Mouse (Mus musculus) layer of hippocampus, postnatal 10 days (tissue): ENCODE measurements at regions not wholly inside any gene's neighbourhood (a gene's known extent, or its start where the extent isn't known, plus 50 kb on each side); places are given as distances from the start of the nearest gene placed in this dataset.
A peak's percentile ranks its signal among the peaks of the same experiment; 100 is the strongest.

Source experiments
- DNase-seq, 2 experiments: peaks; one replicate each; pipeline ENCODE4 v3.0.0; 2021; ENCODE audit warnings: low spot score in 2 of 2

DNA sequence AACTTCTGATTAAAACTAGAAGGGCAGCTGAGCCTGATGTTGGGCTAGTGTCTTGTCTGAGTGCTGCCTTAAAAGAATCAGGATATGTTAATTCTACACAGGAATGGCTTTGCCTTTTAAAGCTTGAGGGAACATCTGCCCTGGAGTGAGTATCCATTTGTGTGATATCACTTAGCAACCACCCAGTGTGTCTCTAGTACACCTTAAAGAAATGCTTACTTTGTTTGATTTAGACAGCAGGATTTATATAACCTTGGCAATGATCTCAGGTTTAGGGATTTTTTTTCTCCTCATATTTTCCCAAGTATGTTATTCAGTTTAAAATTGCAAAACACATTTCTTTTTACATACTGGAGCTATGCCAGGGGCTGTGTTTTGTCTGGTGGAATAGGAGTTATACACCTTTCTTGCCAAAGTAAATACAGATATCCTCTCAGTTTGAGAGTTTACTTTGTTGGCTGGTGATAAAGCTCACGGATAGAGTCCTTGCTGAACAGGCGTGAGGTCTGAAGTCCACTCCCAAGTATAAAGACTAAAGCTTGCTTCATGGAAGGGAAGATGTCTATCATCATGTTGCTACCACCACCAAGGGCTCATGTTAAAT, 206.6 kb downstream of the Rsl24d1 start:
- DNase-seq = no peak

DNA sequence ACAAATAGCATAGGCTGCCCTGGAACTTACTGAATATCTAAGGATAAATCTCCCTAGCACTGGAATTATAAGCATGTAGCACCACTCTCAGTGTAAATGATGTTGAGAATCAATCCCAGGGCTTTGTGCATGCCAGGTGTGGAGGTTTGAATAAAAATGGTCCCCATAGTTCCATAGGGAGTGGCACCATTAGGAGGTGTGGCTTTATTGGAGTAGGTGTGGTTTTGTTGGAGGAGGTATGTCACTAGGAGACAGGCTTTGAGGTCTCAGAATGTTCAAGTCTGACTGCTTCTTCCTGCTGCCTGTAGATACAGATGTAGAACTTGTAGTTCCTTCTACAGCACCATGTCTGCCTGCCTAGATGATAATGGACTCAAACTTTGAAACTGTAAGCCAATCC, 217.8 kb downstream of the Rsl24d1 start:
- DNase-seq = no peak

- DNase-seq = no peak
Measured at GRCm38 (mm10) chr9:73336039-73336438, 222.8 kb downstream of the Rsl24d1 start.

- no peak for DNase-seq
Measured at GRCm38 (mm10) chr9:73337045-73337740, 224.0 kb downstream of the Rsl24d1 start.

GRCm38 (mm10) chr9:73355876-73356275, 242.7 kb downstream of the Rsl24d1 start:
- no peak for DNase-seq

DNA sequence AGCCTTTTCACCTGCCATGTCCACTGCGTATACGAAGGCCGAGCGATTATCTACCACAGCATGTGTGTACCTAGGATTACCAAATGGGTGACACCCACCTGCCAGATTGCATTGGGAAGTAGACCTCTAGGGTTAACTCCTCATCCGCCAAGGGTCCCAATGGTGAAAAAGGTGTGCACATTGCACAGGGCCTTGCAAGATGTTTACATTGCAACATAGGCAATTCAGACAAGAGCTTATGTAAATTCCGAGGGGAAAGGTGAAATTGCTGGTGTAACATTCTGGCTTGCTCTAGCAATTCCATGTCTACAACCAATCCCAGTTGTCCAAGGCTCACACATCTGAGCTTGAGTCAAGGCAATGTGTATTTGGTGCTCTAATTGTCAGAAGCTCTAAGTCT, 245.7 kb downstream of the Rsl24d1 start:
- DNase-seq = no peak

GRCm38 (mm10) chr9:73380768-73381167, 267.5 kb downstream of the Rsl24d1 start:
- no peak for DNase-seq

DNA sequence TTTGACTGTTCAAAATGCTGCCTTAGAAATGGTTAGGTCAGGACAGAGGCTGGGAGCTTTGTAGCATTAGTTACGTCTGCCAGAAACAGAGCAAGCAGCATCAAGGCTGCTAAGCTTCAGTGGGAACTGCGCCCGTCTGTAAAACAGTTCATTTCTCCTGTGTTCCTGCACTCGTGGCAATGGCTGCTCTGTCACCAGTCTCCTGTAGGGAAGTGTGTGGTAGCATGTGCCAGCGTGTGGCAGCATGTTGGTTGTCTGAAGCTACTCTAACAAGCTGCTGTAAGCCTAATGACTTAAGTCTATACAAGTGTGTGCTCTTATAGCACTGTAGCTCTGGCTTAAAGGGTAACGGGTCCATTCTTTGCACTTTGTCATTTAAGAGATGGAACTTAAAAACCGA, 278.8 kb downstream of the Rsl24d1 start:
- DNase-seq = peak in 1 of 2 experiments; percentile 26

DNA sequence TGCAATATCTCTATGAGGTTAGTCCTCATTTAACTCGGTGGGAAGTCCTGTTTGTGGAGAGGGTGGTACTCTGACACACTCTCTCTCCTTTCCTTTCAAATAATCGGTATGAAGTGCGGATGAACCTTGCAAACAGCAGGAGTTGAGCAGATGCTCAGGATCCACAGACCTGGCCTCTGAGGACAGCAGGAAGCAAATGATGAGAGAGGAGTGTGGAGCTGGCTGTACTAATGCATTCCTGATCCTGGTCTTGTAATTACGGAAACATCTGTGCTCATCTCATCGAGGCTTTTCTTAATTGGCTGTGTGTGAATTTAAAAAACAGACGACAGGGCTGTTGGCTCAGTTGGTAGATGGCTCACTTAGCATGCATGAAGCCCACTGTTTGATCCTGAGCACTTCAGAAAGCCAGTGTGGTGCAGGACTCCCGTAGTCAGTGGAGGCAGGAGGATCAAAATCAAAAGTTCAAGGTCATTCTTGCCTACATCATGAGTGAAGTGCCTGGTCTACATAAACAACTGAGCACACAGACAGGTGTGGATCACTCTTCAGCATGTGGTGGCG, 300.2 kb downstream of the Rsl24d1 start:
- DNase-seq = no peak

DNA sequence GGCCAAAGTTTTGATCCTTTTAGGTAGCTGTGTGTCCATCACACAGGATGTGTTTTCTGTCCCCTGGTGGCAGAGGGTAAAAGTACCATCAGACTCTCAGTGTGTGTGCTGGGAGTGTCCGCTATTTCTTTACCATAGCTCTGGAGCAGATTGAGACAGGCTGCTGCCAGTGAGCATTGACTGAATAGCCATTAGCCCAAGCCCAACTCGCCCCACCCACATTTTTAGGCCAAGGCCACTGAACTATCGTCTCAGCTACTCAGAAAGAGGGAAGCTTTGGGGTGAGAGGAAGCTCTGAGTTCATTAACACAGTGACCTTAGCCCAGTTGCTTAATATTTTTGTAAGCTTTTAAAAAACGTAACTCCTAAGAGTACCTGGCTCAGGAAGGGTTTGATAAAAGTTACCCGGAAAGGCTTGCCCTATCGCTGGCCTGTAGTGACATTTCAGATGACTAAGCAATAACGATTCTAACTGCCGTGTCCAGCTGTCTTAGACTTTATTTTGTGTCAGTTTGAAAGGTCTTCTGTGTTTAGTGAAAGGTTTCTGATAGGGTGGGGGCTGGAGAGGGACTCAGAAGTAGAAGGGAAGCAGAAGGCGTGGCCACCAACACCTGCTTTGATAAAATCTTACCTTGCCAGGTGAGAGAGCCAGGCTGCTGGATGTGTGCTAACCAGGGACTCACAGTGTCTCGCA, 303.0 kb downstream of the Rsl24d1 start:
- no peak for DNase-seq
